Mouse (Mus musculus): ENCODE results near the gene Slc23a4. TPM values are rescaled to one million over a fixed set of nuclear protein-coding genes. Genes with fewer than 3 reads are reported as not detected.

Slc23a4 gene
- total RNA-seq, 2 experiments from 2014 or later = 1.3 to 1.9 TPM

Other genes starting within 250 kb of the Slc23a4 start
- gene Agbl3, start 208.0 kb downstream of the Slc23a4 start, total RNA-seq (2021) = 10 to 100 TPM; 19.2 to 21.2 TPM
- gene Tmem140, start 125.3 kb downstream of the Slc23a4 start, total RNA-seq (2021) = 1 to 10 TPM; 1.1 to 1.8 TPM
- gene Cyren, start 110.3 kb downstream of the Slc23a4 start, total RNA-seq (2021) = 1 to 10 TPM; 5.4 TPM
- 10 to 100 TPM; 32.6 to 34.9 TPM for gene Wdr91, start 77.5 kb downstream of the Slc23a4 start, total RNA-seq (2021)
- not detected for gene Stra8, start 68.2 kb downstream of the Slc23a4 start, total RNA-seq (2021)
- 10 to 100 TPM; 37.5 to 41.0 TPM for gene Cnot4, start 145.3 kb upstream of the Slc23a4 start, total RNA-seq (2021)
- gene Nup205, start 189.0 kb upstream of the Slc23a4 start, total RNA-seq (2021) = 10 to 100 TPM; 30.8 to 33.6 TPM

Data from layer of hippocampus, postnatal 10 days (tissue).